Mouse (Mus musculus): ENCODE data around the gene Zic5. TPM values are rescaled to one million over a fixed set of nuclear protein-coding genes. Genes with fewer than 3 reads are reported as not detected.
A peak's percentile ranks its signal among the peaks of the same experiment; 100 is the strongest.
"Not testable (repeated sequence)": the region's sequence is repeated elsewhere in the genome, so short reads cannot be mapped to it uniquely, and the experiment has no call there.

Zic5 gene
- polyA plus RNA-seq, 1 experiment from 2014 or later = 0.11 TPM

DNA sequence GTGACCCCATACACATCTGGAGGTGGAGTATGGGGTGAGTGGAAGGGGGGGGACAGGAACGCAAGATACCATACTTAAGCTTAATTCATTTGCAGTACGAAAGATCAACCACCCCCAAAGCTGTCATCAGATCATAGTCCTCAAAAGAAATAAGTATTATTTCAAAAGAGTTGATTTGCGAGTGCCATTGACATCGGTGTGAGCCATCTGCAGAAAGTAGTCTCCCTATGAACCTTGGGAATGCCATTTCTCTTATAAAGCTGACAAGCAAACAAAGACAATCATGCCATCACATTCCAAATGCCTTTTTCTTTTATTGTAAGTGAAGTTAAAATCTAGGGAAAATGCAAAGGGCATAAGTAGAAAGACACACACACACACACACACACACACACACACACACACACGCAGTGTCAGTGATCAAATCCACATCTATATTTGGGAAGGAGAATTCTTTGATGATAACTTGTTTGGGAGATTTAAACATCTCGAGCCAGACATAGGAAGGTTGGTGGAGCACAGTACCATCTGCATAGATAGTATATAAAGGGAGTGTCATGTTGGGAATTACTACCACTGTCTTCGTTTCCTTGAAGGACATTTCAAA, 1.4 kb upstream of the Zic5 start:
- Histone ChIP-seq H3K9ac (ENCODE audit: low read depth, low read length) (no peak overlapping the region), H3K4me2 (ENCODE audit: low read length) (no peak overlapping the region), H3K9me3 (replicated peaks; ENCODE audit: low read length) (no peaks in the 10 kb centered on the region), H3K36me3 (ENCODE audit: insufficient read depth, low read length) (no peaks in the 10 kb centered on the region), H3K27ac (no peak overlapping the region), H3K4me3 (replicated peaks; ENCODE audit: low read depth, low read length) (no peak overlapping the region), H3K4me1 (replicated peaks; ENCODE audit: insufficient read depth, low read length) (peaks cover 18% of the 10 kb centered on the region), H3K27me3 (ENCODE audit: insufficient read depth, low read length) (peaks cover 97% of the 10 kb centered on the region)
- no peak for TF ChIP-seq CTCF (IDR thresholded peaks at IDR 0.05; ENCODE audit: low read depth)
- no peak for ATAC-seq (replicated peaks; ENCODE audit: low FRiP score, low read depth)
- DNase-seq (ENCODE audit: low spot score) = no peak
- 42% methylated on average over 7 of the region's 7 CpGs for WGBS

DNA sequence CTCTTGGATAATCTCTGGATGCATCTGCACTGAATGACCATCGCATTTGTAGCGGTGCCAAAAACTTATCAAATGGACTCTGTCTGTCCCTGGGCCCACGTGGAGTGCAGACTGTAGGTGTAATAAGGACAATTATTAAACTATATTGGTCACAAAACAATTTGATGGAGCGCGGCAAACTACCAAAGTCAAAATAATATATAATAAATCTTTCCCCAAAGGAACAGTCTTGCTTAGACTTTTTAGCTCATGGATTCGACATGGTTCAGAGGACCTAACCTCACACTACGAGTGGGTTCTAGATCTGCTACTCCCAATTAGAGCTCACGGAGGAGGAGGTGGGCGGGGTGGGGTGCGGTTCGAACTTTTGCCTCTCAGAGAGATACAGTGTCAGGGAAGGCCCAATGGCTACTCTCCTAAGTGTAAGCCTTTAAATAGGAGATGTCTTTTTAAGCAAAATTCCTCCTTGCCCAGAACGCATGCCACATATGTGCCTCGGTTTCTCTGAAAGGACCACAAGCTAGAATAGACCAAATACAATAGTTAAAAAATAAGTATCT, 534 bp upstream of the Zic5 start:
- H3K4me3 ChIP-seq (replicated peaks; ENCODE audit: low read depth, low read length) = no peak overlapping the region
- peaks cover 18% of the 10 kb centered on the region for H3K4me1 ChIP-seq (replicated peaks; ENCODE audit: insufficient read depth, low read length)
- no peak overlapping the region for H3K9ac ChIP-seq (ENCODE audit: low read depth, low read length)
- TF ChIP-seq CTCF (IDR thresholded peaks at IDR 0.05; ENCODE audit: low read depth) = no peak
- H3K27me3 ChIP-seq (ENCODE audit: insufficient read depth, low read length) = peaks cover 93% of the 10 kb centered on the region
- no peak overlapping the region for H3K4me2 ChIP-seq (ENCODE audit: low read length)
- WGBS = 18% methylated on average over 13 of the region's 13 CpGs
- DNase-seq (ENCODE audit: low spot score) = no peak
- H3K27ac ChIP-seq = no peak overlapping the region
- no peaks in the 10 kb centered on the region for H3K36me3 ChIP-seq (ENCODE audit: insufficient read depth, low read length)
- no peaks in the 10 kb centered on the region for H3K9me3 ChIP-seq (replicated peaks; ENCODE audit: low read length)
- ATAC-seq (replicated peaks; ENCODE audit: low FRiP score, low read depth) = no peak

DNA sequence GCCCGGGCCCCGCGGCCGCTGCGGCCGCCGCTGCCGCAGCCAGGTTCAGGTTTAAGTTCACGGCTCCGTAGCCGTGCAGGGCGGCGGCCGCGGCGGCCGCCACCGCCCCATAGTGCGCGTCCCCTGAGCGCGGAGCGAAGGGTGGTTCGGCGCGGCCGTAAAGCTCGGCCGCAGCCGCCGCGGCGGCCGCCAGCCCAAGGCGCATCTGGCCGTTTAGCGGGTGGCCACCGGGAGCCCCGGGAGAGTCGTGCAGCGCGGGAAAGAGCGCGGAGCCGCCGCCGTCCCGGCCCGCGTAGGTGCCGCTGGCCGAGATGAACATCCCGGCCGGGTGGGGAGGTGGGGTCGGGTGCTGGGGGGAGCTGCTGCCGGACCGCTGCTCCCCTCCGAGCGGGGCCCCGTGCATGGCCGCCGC, 1.1 kb downstream of the Zic5 start:
- ATAC-seq (replicated peaks; ENCODE audit: low FRiP score, low read depth) (peak; percentile 43), DNase-seq (ENCODE audit: low spot score) (no peak)
- under 1% methylated on average over 39 of the region's 62 CpGs for WGBS
- Histone ChIP-seq H3K4me3 (replicated peaks; ENCODE audit: low read depth, low read length) (peak overlapping the region; percentile 40), H3K4me2 (ENCODE audit: low read length) (peak overlapping the region; percentile 80), H3K9me3 (replicated peaks; ENCODE audit: low read length) (no peaks in the 10 kb centered on the region), H3K36me3 (ENCODE audit: insufficient read depth, low read length) (no peaks in the 10 kb centered on the region), H3K27ac (no peak overlapping the region), H3K9ac (ENCODE audit: low read depth, low read length) (no peak overlapping the region), H3K27me3 (ENCODE audit: insufficient read depth, low read length) (peaks cover 87% of the 10 kb centered on the region), H3K4me1 (replicated peaks; ENCODE audit: insufficient read depth, low read length) (peaks cover 18% of the 10 kb centered on the region)
- no peak for TF ChIP-seq CTCF (IDR thresholded peaks at IDR 0.05; ENCODE audit: low read depth)

DNA sequence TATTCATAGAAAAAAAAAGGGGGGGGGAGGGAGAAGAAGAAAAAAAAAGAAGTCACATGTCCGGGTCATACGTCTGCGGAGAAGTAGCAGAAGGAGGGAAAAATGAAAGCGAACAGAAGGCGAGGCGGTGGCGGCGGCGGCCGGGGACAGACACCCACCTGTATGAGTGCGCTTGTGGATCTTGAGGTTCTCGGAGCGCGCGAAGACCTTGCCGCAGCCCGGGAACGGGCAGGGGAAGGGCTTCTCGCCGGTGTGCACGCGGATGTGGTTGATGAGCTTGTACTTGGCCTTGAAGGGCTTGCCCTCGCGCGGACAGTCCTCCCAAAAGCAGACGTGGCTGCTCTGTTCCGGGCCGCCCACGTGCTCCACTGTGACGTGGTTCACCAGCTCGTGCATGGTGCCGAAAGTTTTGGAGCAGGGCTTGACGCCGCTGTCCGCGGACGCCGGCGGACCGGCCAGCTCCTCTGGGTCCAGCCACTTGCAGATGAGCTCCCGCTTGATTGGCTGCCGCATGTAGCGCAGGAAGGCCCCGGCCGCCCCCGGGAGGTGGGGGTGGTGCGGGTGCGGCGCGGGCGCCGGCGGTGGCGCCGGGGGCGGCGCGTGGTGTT, 1.6 kb downstream of the Zic5 start:
- H3K36me3 ChIP-seq (ENCODE audit: insufficient read depth, low read length); H3K9ac ChIP-seq (ENCODE audit: low read depth, low read length): not testable (repeated sequence)

DNA sequence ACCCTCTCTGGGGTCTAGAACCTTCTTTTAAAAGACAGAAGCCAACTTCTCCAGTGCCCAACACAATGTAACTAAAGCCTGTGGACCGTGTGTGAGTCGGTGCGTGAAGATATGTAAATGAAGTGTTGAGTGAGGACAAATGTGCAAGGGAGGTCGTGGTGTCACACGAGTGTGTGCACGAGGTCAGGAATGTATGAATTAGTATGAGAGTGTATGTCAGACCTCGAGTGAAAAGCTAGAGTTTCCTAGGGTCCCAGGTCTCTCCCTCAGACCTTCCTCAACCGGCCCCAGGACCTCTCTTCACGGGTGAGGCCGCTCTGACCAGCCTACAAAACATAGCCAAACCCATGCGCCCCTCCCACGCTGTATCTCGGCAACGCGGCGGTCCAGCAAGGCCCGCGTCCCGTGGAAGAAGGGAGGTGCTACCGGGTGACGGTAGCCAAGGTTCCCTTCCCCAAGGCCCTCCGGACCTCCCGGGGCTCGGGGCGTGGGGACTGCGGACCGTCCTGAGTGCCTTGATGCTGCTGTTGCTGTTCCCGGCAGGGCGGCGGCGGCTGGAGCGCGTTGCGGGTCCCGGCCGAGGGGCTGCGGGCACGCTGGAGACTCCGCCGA, 2.3 kb downstream of the Zic5 start:
- H3K9me3 ChIP-seq (replicated peaks; ENCODE audit: low read length) = no peaks in the 10 kb centered on the region
- peak overlapping the region; percentile 80 for H3K4me2 ChIP-seq (ENCODE audit: low read length)
- H3K27me3 ChIP-seq (ENCODE audit: insufficient read depth, low read length) = peaks cover 76% of the 10 kb centered on the region
- no peak overlapping the region for H3K27ac ChIP-seq
- H3K4me1 ChIP-seq (replicated peaks; ENCODE audit: insufficient read depth, low read length) = peaks cover 18% of the 10 kb centered on the region
- H3K36me3 ChIP-seq (ENCODE audit: insufficient read depth, low read length) = no peaks in the 10 kb centered on the region
- ATAC-seq (replicated peaks; ENCODE audit: low FRiP score, low read depth) (no peak), DNase-seq (ENCODE audit: low spot score) (no peak)
- no peak overlapping the region for H3K9ac ChIP-seq (ENCODE audit: low read depth, low read length)
- H3K4me3 ChIP-seq (replicated peaks; ENCODE audit: low read depth, low read length) = peak overlapping the region; percentile 40
- TF ChIP-seq CTCF (IDR thresholded peaks at IDR 0.05; ENCODE audit: low read depth) = no peak
- WGBS = 3% methylated on average over 40 of the region's 40 CpGs

More for the DNA sequence above, 1.6 kb downstream of the Zic5 start:
- Histone ChIP-seq H3K4me3 (replicated peaks; ENCODE audit: low read depth, low read length) (peak overlapping the region; percentile 40), H3K4me1 (replicated peaks; ENCODE audit: insufficient read depth, low read length) (peaks cover 18% of the 10 kb centered on the region), H3K27me3 (ENCODE audit: insufficient read depth, low read length) (peaks cover 82% of the 10 kb centered on the region), H3K4me2 (ENCODE audit: low read length) (peak overlapping the region; percentile 80)
- WGBS = under 1% methylated on average over 50 of the region's 58 CpGs
- peak; percentile 49; the same call in 1 of the 2 replicates for ATAC-seq (replicated peaks; ENCODE audit: low FRiP score, low read depth)
- H3K27ac ChIP-seq; DNase-seq (ENCODE audit: low spot score); H3K9me3 ChIP-seq (replicated peaks; ENCODE audit: low read length): not testable (repeated sequence)

DNA sequence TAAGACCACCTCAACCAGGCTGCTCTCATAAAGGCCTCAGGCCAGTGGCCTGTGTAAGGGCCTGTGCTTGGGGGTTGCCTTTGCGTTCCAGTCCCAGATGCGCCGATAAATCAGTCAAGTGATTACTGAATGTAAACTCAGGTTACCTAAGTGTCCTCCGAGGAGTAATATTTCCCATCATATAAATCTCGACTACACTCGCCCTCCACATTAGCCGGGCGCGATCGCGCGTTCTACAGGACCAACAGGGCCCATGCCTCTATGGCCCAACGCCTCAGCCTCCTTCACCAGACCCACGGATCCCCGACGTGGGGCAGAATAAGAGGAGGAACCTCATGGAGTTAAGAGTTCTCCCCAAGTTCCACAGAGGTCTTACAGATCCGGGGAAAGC, 2.8 kb downstream of the Zic5 start:
- DNase-seq (ENCODE audit: low spot score) = no peak
- no peak for TF ChIP-seq CTCF (IDR thresholded peaks at IDR 0.05; ENCODE audit: low read depth)
- H3K4me2 ChIP-seq (ENCODE audit: low read length) = no peak overlapping the region

More for the DNA sequence above, 2.8 kb downstream of the Zic5 start:
- Histone ChIP-seq H3K27ac (no peak overlapping the region), H3K4me3 (replicated peaks; ENCODE audit: low read depth, low read length) (no peak overlapping the region), H3K4me1 (replicated peaks; ENCODE audit: insufficient read depth, low read length) (peaks cover 18% of the 10 kb centered on the region), H3K36me3 (ENCODE audit: insufficient read depth, low read length) (no peaks in the 10 kb centered on the region), H3K9me3 (replicated peaks; ENCODE audit: low read length) (no peaks in the 10 kb centered on the region), H3K9ac (ENCODE audit: low read depth, low read length) (no peak overlapping the region), H3K27me3 (ENCODE audit: insufficient read depth, low read length) (peaks cover 70% of the 10 kb centered on the region)
- 26% methylated on average over 17 of the region's 17 CpGs for WGBS
- no peak for ATAC-seq (replicated peaks; ENCODE audit: low FRiP score, low read depth)
